Mouse (Mus musculus): Measurements from ENCODE around the gene Gm3633. TPM values are rescaled to one million over a fixed set of nuclear protein-coding genes. Genes with fewer than 3 reads are reported as not detected.
"Not testable (repeated sequence)": the region's sequence is repeated elsewhere in the genome, so short reads cannot be mapped to it uniquely, and the experiment has no call there.

Gene Gm3633
- not detected in 2 replicates for polyA plus RNA-seq (2015; fragmentation: Nextera tagmentation; extraction: Ambion mirVana)

- not testable (repeated sequence) for H3K27me3 ChIP-seq (replicated peaks); H3K36me3 ChIP-seq (replicated peaks); H3K4me1 ChIP-seq; ATAC-seq (replicated peaks); H3K9me3 ChIP-seq; H3K4me2 ChIP-seq; H3K9ac ChIP-seq; H3K4me3 ChIP-seq; H3K27ac ChIP-seq
- WGBS = 86% methylated on average over 1 of the region's 2 CpGs
Observed at GRCm38 (mm10) chr14:42641817-42642216, at the start of gene Gm3633. Gene Gm3633 (minus strand): TSS chr14:42641917.

DNA sequence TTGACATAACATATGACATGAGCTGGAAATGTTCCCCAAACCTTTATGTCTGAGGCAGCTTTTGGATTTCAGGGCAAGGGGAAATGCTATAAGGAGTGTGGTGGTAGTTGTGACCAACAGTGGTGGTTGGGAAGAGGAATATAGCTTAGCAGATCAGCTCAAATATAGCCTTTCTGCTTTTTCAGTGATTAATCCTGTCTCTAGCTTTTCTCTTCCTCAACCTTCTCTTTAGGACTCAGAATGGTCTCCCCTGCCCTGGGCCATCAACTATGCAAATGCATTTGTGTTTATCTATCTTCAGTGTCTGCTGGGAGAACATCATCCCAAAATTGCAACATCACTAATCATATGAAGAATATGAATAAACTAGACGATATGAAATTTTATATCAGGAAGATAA, 13.9 kb upstream of the Gm3633 start, which contains the start of gene Gm10378:
Gene Gm10378, plus strand, starts transcription at position 301 of the 400 bp plus-strand sequence.
- not testable (repeated sequence) for ATAC-seq (replicated peaks); H3K27me3 ChIP-seq (replicated peaks); H3K27ac ChIP-seq; H3K9ac ChIP-seq; H3K4me3 ChIP-seq; H3K9me3 ChIP-seq; H3K36me3 ChIP-seq (replicated peaks); H3K4me2 ChIP-seq; H3K4me1 ChIP-seq
- no CpG with 5 or more reads among the region's 1 CpGs for WGBS

GRCm38 (mm10) chr14:42599782-42600181, 41.9 kb downstream of the Gm3633 start, which contains the start of gene Gm17124:
Gene Gm17124 (minus strand): TSS chr14:42599882.
- not testable (repeated sequence) for H3K27ac ChIP-seq; H3K36me3 ChIP-seq (replicated peaks); H3K4me2 ChIP-seq; H3K9ac ChIP-seq; H3K4me3 ChIP-seq; H3K9me3 ChIP-seq; ATAC-seq (replicated peaks); H3K4me1 ChIP-seq; H3K27me3 ChIP-seq (replicated peaks)
- no CpG with 5 or more reads among the region's 3 CpGs for WGBS

Small RNAs within 50 kb of the gene (microRNA-seq; reads per million reads assigned to microRNA genes)
- gene Gm23620 (not detected), gene Gm25228 (not detected)

Other genes with a start within 250 kb of the Gm3633 start
- not detected in 2 replicates for gene Gm8005, start 202.2 kb downstream of the Gm3633 start, polyA plus RNA-seq (2015; fragmentation: Nextera tagmentation; extraction: Ambion mirVana)
- gene Gm8011, start 178.0 kb downstream of the Gm3633 start, polyA plus RNA-seq (2015; fragmentation: Nextera tagmentation; extraction: Ambion mirVana) = not detected in 2 replicates
- gene Gm8020, start 139.6 kb downstream of the Gm3633 start, polyA plus RNA-seq (2015; fragmentation: Nextera tagmentation; extraction: Ambion mirVana) = not detected in 2 replicates
- not detected in 2 replicates for gene Gm8024, start 117.6 kb downstream of the Gm3633 start, polyA plus RNA-seq (2015; fragmentation: Nextera tagmentation; extraction: Ambion mirVana)
- gene Gm17124, start 42.0 kb downstream of the Gm3633 start, polyA plus RNA-seq (2015; fragmentation: Nextera tagmentation; extraction: Ambion mirVana) = not detected in 2 replicates
- gene Gm10378, start 14.0 kb upstream of the Gm3633 start, polyA plus RNA-seq (2015; fragmentation: Nextera tagmentation; extraction: Ambion mirVana) = not detected in 2 replicates
- gene Gm3015, start 126.9 kb upstream of the Gm3633 start, polyA plus RNA-seq (2015; fragmentation: Nextera tagmentation; extraction: Ambion mirVana) = not detected in 2 replicates
- not detected in 2 replicates for gene Gm10377, start 156.1 kb upstream of the Gm3633 start, polyA plus RNA-seq (2015; fragmentation: Nextera tagmentation; extraction: Ambion mirVana)
- gene Gm21977, start 211.6 kb upstream of the Gm3633 start, polyA plus RNA-seq (2015; fragmentation: Nextera tagmentation; extraction: Ambion mirVana) = not detected in 2 replicates